Mouse (Mus musculus): Measurements from ENCODE around the gene Wfdc2.

GRCm38 (mm10) chr2:164514916-164515315, 47.3 kb upstream of the Wfdc2 start:
- TF ChIP-seq CTCF (IDR thresholded peaks at IDR 0.05) (no peak), EP300 (IDR thresholded peaks at IDR 0.05) (no peak)

Data from lung, postnatal 0 days (tissue).